Mouse (Mus musculus): ENCODE results near the gene Olfr491. TPM values are rescaled to one million over a fixed set of nuclear protein-coding genes. Genes with fewer than 3 reads are reported as not detected.

Gene Olfr491
- polyA plus RNA-seq (2014; fragmentation: Illumina TruSeq; extraction: RNeasy Lipid Tissue Mini Kit (QIAGEN cat#74804); ENCODE audit: low read depth, low replicate concordance) = not detected

GRCm38 (mm10) chr7:108313151-108313550 lies at the start of gene Olfr491:
TSS of gene Olfr491 (plus strand) at chr7:108313451.

GRCm38 (mm10) chr7:108288834-108289233 lies 24.4 kb upstream of the Olfr491 start, which contains the start of gene Olfr490:
TSS of gene Olfr490 (minus strand) at chr7:108288934.

GRCm38 (mm10) chr7:108323574-108323973 lies 10.3 kb downstream of the Olfr491 start, which contains the start of gene Olfr492:
TSS of gene Olfr492 (minus strand) at chr7:108323674.

GRCm38 (mm10) chr7:108346879-108347278 lies 33.6 kb downstream of the Olfr491 start, which contains the start of gene Olfr493:
TSS of gene Olfr493 (minus strand) at chr7:108346979.

GRCm38 (mm10) chr7:108365035-108365434 lies 51.8 kb downstream of the Olfr491 start, which contains the start of gene Olfr494:
TSS of gene Olfr494 (plus strand) at chr7:108365335.

Other genes starting within 250 kb of the Olfr491 start
- gene Olfr480, start 246.1 kb upstream of the Olfr491 start, polyA plus RNA-seq (2014; fragmentation: Illumina TruSeq; extraction: RNeasy Lipid Tissue Mini Kit (QIAGEN cat#74804); ENCODE audit: low read depth, low replicate concordance) = not detected
- gene Olfr481, start 233.6 kb upstream of the Olfr491 start, polyA plus RNA-seq (2014; fragmentation: Illumina TruSeq; extraction: RNeasy Lipid Tissue Mini Kit (QIAGEN cat#74804); ENCODE audit: low read depth, low replicate concordance) = not detected
- gene Olfr482, start 215.9 kb upstream of the Olfr491 start, polyA plus RNA-seq (2014; fragmentation: Illumina TruSeq; extraction: RNeasy Lipid Tissue Mini Kit (QIAGEN cat#74804); ENCODE audit: low read depth, low replicate concordance) = not detected
- gene Olfr483, start 212.6 kb upstream of the Olfr491 start, polyA plus RNA-seq (2014; fragmentation: Illumina TruSeq; extraction: RNeasy Lipid Tissue Mini Kit (QIAGEN cat#74804); ENCODE audit: low read depth, low replicate concordance) = not detected
- gene Olfr484, start 186.0 kb upstream of the Olfr491 start, polyA plus RNA-seq (2014; fragmentation: Illumina TruSeq; extraction: RNeasy Lipid Tissue Mini Kit (QIAGEN cat#74804); ENCODE audit: low read depth, low replicate concordance) = not detected
- gene Olfr485, start 153.6 kb upstream of the Olfr491 start, polyA plus RNA-seq (2014; fragmentation: Illumina TruSeq; extraction: RNeasy Lipid Tissue Mini Kit (QIAGEN cat#74804); ENCODE audit: low read depth, low replicate concordance) = not detected
- not detected for gene Olfr486, start 140.7 kb upstream of the Olfr491 start, polyA plus RNA-seq (2014; fragmentation: Illumina TruSeq; extraction: RNeasy Lipid Tissue Mini Kit (QIAGEN cat#74804); ENCODE audit: low read depth, low replicate concordance)
- gene Olfr487, start 98.8 kb upstream of the Olfr491 start, polyA plus RNA-seq (2014; fragmentation: Illumina TruSeq; extraction: RNeasy Lipid Tissue Mini Kit (QIAGEN cat#74804); ENCODE audit: low read depth, low replicate concordance) = not detected
- not detected for gene Olfr488, start 55.1 kb upstream of the Olfr491 start, polyA plus RNA-seq (2014; fragmentation: Illumina TruSeq; extraction: RNeasy Lipid Tissue Mini Kit (QIAGEN cat#74804); ENCODE audit: low read depth, low replicate concordance)
- gene Olfr490, start 24.5 kb upstream of the Olfr491 start, polyA plus RNA-seq (2014; fragmentation: Illumina TruSeq; extraction: RNeasy Lipid Tissue Mini Kit (QIAGEN cat#74804); ENCODE audit: low read depth, low replicate concordance) = not detected
- gene Olfr492, start 10.2 kb downstream of the Olfr491 start, polyA plus RNA-seq (2014; fragmentation: Illumina TruSeq; extraction: RNeasy Lipid Tissue Mini Kit (QIAGEN cat#74804); ENCODE audit: low read depth, low replicate concordance) = not detected
- not detected for gene Olfr493, start 33.5 kb downstream of the Olfr491 start, polyA plus RNA-seq (2014; fragmentation: Illumina TruSeq; extraction: RNeasy Lipid Tissue Mini Kit (QIAGEN cat#74804); ENCODE audit: low read depth, low replicate concordance)
- not detected for gene Olfr494, start 51.9 kb downstream of the Olfr491 start, polyA plus RNA-seq (2014; fragmentation: Illumina TruSeq; extraction: RNeasy Lipid Tissue Mini Kit (QIAGEN cat#74804); ENCODE audit: low read depth, low replicate concordance)
- not detected for gene Olfr495, start 79.7 kb downstream of the Olfr491 start, polyA plus RNA-seq (2014; fragmentation: Illumina TruSeq; extraction: RNeasy Lipid Tissue Mini Kit (QIAGEN cat#74804); ENCODE audit: low read depth, low replicate concordance)
- not detected for gene Olfr497, start 107.0 kb downstream of the Olfr491 start, polyA plus RNA-seq (2014; fragmentation: Illumina TruSeq; extraction: RNeasy Lipid Tissue Mini Kit (QIAGEN cat#74804); ENCODE audit: low read depth, low replicate concordance)
- gene Olfr498, start 151.9 kb downstream of the Olfr491 start, polyA plus RNA-seq (2014; fragmentation: Illumina TruSeq; extraction: RNeasy Lipid Tissue Mini Kit (QIAGEN cat#74804); ENCODE audit: low read depth, low replicate concordance) = not detected
- gene Olfr502, start 211.6 kb downstream of the Olfr491 start, polyA plus RNA-seq (2014; fragmentation: Illumina TruSeq; extraction: RNeasy Lipid Tissue Mini Kit (QIAGEN cat#74804); ENCODE audit: low read depth, low replicate concordance) = not detected
- not detected for gene Olfr503, start 231.1 kb downstream of the Olfr491 start, polyA plus RNA-seq (2014; fragmentation: Illumina TruSeq; extraction: RNeasy Lipid Tissue Mini Kit (QIAGEN cat#74804); ENCODE audit: low read depth, low replicate concordance)